Mouse (Mus musculus): ENCODE measurements around the gene Lama1. TPM values are rescaled to one million over a fixed set of nuclear protein-coding genes. Genes with fewer than 3 reads are reported as not detected.
"Not testable (repeated sequence)": the region's sequence is repeated elsewhere in the genome, so short reads cannot be mapped to it uniquely, and the experiment has no call there.

Lama1 gene
- total RNA-seq, 4 experiments from 2014 or later = 3.7 to 6.6 (median 4.7) TPM

DNA sequence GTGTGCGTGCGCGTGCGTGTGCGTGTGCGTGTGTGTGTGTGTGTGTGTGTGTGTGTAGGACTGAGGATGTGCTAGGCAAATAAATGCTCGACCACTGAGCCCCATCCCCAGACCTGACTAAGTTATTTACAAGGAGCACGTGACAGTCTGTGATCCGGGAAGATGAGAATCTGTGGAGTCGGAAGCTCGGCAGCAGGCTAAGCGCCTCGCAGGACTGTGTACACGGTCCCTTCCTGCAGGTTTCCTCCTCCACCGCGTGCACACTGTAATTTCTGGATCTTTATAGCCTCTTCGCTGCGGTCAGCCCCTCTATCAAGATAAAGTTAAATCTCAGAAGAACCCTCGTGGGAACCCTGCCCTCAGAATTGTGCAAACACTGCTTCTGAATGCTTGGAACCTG lies 18.4 kb downstream of the Lama1 start:
- no peak for DNase-seq (ENCODE audit: low spot score in 2 of 2)

GRCm38 (mm10) chr17:67722055-67722454 lies 25.0 kb downstream of the Lama1 start:
- no peak for DNase-seq (ENCODE audit: low spot score in 2 of 2)

DNA sequence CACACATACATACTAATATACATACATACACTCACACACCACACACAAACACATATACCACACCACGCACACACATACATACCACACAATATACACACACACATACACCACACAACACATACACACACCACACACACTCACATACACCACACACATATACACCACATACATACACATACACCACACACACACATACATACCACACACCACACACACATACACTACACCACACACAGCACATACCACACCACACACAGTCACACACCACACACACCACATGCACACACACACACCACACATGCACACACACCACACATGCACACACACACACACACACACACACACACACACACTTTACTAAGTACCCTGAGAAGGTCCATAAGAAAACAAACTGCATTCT lies 25.5 kb downstream of the Lama1 start:
- DNase-seq (ENCODE audit: low spot score in 2 of 2) = no peak

- DNase-seq (ENCODE audit: low spot score in 2 of 2) = no peak
These were observed 26.4 kb downstream of the Lama1 start for GRCm38 (mm10) chr17:67723175-67724067.

- DNase-seq (ENCODE audit: low spot score in 2 of 2) = no peak
These were observed 29.5 kb downstream of the Lama1 start for GRCm38 (mm10) chr17:67726601-67727000.

DNA sequence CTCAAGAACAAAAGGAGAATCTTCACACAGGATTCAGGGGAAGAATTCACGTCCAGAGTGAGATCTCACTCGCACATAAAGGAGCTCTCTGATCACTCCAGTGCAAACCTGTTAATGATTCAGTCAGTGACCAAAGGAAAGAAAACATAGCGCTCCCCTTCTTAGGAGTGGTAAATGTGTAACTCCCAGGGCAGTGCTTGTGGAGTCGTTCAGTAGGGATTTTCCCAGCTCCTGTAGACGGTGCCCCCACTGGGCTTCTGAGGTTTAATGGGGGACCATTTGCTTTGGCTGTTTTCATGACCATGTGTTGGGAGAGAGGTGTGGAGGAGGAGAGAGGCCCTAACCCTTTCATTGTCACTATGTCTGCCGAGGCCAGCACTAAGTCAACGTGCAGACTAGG lies 31.7 kb downstream of the Lama1 start:
- DNase-seq (ENCODE audit: low spot score in 2 of 2) = no peak

GRCm38 (mm10) chr17:67731096-67731495 lies 34.0 kb downstream of the Lama1 start:
- DNase-seq (ENCODE audit: low spot score in 2 of 2) = no peak

DNA sequence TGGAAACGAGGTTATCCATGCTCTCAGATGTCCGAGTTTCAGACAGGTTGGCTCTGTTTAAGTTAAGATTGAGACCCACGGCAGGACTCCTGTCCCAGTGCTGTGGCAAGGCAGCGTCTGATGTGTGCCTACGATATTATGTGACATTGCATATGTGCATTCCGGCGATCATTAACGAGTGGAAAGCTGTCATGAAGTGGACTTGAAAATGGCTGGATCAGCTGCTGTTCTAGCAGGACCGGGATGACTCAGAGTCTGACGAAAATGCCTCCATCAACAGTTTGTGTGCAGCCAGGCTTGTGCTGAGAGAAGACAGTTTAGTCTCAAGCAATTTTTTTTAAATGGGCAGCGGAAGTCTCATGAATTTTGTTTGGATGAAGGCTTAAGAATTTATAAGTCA lies 34.9 kb downstream of the Lama1 start:
- DNase-seq (ENCODE audit: low spot score in 2 of 2) = no peak

GRCm38 (mm10) chr17:67733516-67733915 lies 36.5 kb downstream of the Lama1 start:
- no peak for DNase-seq (ENCODE audit: low spot score in 2 of 2)

- DNase-seq (ENCODE audit: low spot score in 2 of 2) = no peak
These were observed 38.7 kb downstream of the Lama1 start for GRCm38 (mm10) chr17:67735722-67736121.

DNA sequence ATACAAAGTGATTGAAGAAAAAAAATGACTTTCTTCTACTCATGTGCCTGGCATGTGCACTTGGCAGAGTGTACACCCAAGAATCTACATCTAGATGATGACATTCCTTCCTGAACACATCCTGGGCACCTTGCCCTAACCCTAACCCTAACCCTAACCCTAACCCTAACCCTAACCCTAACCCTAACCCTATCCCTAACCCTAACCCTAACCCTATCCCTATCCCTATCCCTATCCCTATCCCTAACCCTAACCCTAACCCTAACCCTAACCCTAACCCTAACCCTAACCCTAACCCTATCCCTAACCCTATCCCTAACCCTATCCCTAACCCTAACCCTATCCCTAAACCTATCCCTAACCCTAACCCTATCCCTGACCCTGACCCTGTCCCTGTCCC lies 44.2 kb downstream of the Lama1 start:
- DNase-seq (ENCODE audit: low spot score in 2 of 2) = not testable (repeated sequence)

DNA sequence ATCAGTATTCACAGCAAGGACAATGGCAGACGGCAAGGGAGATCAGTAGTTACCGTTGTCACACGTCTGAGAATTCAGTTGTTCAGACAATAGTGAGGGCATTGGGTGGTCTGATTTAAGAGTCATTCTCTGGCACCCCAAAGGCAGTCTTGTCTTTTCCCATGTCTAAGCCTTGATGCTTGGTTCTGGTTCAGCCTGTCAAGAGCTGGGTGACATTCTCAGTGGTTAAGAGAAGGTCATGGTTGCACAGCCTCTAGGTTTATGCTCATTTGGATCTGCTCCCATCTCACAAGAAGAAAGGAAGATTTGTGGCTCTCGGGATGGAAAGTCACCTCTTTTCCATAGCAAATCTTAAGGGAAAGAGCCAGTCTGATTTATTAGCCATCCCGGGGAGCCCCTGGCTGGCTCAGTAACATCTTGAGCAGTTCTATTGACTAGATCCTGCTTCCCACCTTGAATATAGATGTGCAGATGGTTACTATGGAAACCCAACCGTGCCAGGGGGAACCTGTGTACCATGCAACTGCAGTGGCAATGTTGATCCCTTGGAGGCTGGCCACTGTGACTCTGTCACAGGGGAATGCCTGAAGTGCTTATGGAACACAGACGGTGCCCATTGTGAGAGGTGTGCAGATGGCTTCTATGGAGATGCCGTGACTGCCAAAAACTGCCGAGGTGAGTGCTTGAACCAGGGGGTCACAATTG lies 67.3 kb downstream of the Lama1 start:
- DNase-seq (ENCODE audit: low spot score in 2 of 2) = no peak

GRCm38 (mm10) chr17:67773608-67774007 lies 76.5 kb downstream of the Lama1 start:
- no peak for DNase-seq (ENCODE audit: low spot score in 2 of 2)

- no peak for DNase-seq (ENCODE audit: low spot score in 2 of 2)
These were observed 79.7 kb downstream of the Lama1 start for GRCm38 (mm10) chr17:67776764-67777163.

GRCm38 (mm10) chr17:67779812-67780211 lies 82.8 kb downstream of the Lama1 start:
- DNase-seq (ENCODE audit: low spot score in 2 of 2) = no peak

- DNase-seq (ENCODE audit: low spot score in 2 of 2) = no peak
These were observed 94.0 kb downstream of the Lama1 start for GRCm38 (mm10) chr17:67791091-67791490.

DNA sequence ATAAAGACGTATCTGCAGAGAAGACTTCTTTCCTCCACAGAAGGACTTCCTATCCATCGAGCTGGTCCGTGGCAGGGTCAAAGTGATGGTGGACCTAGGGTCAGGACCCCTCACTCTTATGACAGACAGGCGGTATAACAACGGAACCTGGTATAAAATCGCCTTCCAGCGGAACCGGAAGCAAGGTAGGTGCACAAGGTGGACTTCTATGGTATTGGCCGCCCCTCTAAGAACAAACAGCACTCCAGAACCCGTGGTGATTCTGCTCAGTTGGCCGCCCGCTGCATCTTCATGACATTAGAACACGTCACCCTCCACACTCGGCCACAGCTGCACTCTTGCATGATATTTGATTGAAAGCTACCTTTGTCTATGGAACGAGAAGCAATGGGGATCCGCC lies 112.1 kb downstream of the Lama1 start:
- no peak for DNase-seq (ENCODE audit: low spot score in 2 of 2)

DNA sequence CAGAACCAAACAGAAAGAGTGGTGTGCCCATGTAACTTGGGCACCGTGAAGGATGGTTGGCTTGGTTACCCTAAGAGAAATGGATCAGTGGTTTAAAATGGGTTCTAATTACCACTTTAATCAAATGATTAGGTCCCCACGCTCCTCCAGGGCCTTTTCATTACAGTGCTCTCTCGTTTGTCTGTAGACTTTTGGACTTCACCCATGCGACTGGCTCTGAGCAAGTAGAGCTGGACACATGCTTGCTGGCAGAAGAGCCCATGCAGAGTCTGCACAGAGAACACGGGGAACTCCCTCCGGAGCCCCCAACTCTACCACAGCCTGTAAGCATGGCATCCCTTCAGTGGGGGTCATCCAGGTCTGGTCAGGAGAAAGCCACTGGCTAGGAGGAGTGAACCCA lies 116.6 kb downstream of the Lama1 start:
- no peak for DNase-seq (ENCODE audit: low spot score in 2 of 2)

- no peak for DNase-seq (ENCODE audit: low spot score in 2 of 2)
These were observed 118.7 kb downstream of the Lama1 start for GRCm38 (mm10) chr17:67815720-67816119.

DNA sequence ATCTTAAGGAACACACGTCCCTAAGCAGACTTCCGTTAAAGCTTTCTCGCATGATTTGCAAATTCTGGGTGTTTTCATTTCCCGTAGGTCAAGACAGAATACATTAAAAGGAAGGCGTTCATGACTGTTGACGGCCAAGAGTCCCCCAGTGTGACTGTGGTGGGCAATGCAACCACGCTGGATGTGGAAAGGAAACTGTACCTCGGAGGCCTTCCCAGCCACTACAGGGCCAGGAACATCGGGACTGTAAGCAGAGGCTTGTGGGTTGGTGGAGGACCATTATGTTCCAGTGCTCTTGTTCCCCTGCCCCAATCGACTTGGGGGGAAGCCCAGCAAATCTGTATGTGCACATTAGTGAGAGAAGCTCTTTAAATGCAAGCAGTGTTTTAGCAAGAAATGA lies 119.9 kb downstream of the Lama1 start:
- DNase-seq (ENCODE audit: low spot score in 2 of 2) = no peak

- DNase-seq (ENCODE audit: low spot score in 2 of 2) = no peak
These were observed 130.4 kb downstream of the Lama1 start for GRCm38 (mm10) chr17:67827431-67827830.

GRCm38 (mm10) chr17:67836146-67836895 lies 139.3 kb downstream of the Lama1 start:
- no peak for DNase-seq (ENCODE audit: low spot score in 2 of 2)
